Mouse (Mus musculus) MN1 (cell line): ENCODE measurements at regions not wholly inside any gene's neighbourhood (a gene's known extent, or its start where the extent isn't known, plus 50 kb on each side); places are given as distances from the start of the nearest gene placed in this dataset.

Experiments used
- DNase-seq: peaks from one replicate; pipeline ENCODE4 v3.0.0-alpha.2; 2016; ENCODE audit warnings: low spot score

DNA sequence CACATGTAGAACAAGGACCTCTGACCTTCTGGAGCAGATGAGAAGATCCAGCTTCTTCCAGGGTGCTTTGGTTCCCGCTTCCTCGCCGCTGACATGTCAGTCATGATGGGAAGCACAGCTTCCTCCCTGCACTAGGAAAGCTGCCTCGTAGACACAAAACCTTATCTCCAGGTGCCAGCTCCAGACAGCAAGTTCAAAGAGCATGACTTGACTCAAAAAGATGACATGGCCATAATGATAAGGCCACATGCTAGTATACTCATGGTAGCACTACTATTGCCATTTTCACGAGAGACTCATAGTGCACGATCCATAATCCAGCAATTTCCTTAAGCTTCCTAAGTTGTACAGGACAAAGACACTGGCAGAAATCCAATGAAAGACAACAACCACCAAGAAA lies 272.1 kb downstream of the Gm9195 start:
- no peak for DNase-seq

- no peak for DNase-seq
Measured at GRCm38 (mm10) chr14:72200307-72200706, 291.3 kb downstream of the Gm9195 start.

DNA sequence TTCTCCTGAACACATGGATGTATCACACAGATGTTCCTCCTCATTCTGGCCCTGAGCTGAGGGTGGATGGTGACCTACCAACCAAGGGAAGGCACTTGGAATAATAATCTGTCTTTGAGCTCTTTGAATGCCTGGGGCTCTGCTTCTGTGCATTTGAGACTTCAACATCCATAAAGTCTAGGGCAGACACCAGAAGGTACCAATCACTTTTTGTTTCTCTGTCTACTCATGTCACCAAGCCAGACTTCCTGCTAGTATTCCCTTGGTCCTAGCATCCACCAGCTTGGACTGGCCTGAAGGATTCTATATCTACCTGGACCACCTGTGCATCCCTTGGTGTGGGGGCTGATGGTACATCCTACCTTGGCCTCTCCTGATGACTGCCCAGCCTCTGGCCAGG lies 291.7 kb downstream of the Gm9195 start:
- no peak for DNase-seq

GRCm38 (mm10) chr14:72197972-72198371 lies 293.7 kb downstream of the Gm9195 start:
- no peak for DNase-seq

- DNase-seq = peak; percentile 45
Measured at GRCm38 (mm10) chr14:72187329-72187984, 304.2 kb downstream of the Gm9195 start.

DNA sequence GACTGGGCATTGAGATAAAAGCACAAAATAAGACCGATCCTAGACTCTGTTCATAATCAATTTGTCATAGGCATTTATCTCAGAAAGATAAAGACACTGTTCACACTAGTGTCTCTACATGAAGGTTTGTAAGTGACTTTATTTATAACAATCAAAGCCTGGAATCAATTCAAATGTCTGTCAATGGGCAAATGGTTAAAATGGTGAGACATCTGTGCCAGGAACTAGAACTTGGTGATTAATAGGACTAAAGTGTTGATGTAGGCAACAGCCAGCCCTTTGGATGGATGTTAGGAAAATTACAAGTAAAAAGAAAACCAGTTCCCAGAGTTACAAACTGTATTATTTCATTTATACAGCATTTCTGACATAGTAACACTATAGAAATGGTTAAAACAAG lies 315.9 kb downstream of the Gm9195 start:
- no peak for DNase-seq

GRCm38 (mm10) chr14:72172549-72173405 lies 318.9 kb downstream of the Gm9195 start:
- no peak for DNase-seq

GRCm38 (mm10) chr14:72171777-72172176 lies 319.9 kb downstream of the Gm9195 start:
- DNase-seq = no peak

GRCm38 (mm10) chr14:72158537-72159323 lies 332.9 kb downstream of the Gm9195 start:
- peak; percentile 20 for DNase-seq

DNA sequence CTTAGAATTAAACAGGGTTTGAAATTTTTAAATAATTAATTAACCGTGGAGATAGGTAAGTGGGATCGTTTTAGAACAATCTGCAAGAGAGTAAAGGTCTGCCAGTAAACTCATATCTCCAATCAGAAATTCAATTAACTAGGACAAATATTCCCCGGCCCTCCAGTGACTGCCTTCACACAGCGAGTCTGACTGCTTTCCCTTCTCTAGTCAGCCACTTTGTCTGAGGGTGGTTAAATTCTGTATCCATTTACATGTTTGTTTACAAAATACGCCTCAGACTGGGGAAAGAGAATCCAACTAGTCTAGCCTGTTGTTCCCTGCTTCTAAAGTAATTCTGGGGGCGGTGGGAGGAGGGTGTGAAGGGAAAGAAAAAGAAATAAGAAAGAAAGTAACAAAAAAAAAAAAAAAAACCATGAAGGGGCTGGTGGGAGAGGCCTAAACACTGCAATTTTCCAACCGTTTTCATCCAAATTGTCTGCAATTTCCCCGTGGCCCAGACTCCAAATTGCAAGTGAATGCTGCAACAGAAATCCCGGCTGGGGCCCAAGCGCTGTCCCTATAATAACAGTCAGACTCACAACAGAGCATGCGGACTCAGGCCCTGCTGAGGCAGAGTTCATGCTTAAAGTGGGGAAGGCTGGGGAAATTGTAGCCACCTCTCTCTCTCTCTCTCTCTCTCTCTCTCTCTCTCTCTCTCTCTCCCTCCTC lies 336.3 kb downstream of the Gm9195 start:
- peak; percentile 17 for DNase-seq

DNA sequence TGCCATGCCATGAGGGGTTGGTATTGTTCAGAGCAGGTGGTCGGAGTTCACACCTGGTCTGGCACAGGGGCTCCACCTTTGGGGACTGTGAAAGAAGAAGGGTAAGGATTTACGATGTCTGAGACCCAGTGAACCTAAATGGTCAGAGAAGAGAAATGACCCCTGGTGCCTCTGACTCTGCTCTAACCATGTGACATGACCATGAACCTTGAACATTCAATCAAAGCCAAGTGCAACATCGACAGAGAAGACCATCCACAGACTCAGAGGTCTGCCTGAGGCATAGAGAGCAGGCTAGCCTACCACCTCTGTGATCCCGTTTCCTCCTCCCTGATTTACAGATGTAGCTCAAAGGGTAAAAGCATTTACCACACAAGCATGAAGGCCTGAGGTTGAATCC lies 340.0 kb downstream of the Gm9195 start:
- DNase-seq = no peak

GRCm38 (mm10) chr14:72149463-72149862 lies 342.2 kb downstream of the Gm9195 start:
- peak; percentile 77 for DNase-seq

GRCm38 (mm10) chr14:72148886-72149285 lies 342.8 kb downstream of the Gm9195 start:
- peak; percentile 26 for DNase-seq

DNA sequence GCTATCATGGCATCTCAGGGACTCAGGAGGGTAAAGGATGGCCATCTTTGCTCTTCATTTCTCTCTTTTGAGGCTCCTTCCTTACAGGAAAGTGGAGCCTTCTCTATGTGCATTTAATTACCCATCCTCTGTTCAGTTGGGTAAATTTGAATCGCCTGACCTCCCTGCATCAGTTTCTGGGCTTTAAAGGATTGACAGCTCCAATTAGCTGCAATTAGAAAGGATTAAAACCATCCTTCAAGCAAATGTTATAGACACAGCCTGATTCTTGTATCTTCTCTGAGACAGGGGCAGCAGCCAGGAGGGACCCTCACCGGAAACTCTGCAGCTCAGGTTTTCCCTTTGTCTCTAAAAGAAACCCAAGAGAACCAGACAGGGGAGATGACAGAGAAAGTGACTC lies 345.3 kb downstream of the Gm9195 start:
- no peak for DNase-seq

DNA sequence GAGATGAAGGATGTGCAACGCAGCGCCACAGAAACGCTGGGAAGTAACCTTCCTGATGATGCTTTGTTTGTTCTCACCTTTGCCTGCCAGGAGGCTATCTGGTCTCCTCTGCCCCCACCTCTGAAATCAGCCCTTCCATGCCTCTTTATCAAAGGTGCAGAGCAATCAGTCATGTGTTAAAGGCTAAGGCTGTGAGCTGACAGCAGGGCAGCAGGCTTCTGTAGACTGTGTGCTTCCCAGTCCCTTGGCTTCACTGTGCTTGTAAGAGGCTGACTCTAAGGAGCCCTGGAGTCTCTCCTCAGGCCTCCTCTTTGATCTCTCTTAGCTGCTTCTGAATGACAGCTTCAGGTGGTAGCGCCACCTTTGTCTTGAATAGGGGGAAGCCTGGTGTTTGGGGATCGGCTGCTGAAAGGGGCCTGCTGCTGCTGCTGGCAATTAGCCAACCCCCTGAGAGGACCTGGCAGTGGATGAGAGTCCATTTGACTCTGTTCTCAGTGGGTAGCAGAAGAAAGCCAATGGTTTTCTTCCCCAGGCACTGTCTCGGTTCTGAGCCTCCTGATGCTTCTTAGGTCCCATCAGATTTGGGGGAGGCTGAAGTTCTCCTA lies 348.7 kb downstream of the Gm9195 start:
- no peak for DNase-seq

- no peak for DNase-seq
Measured at GRCm38 (mm10) chr14:72141136-72141535, 350.5 kb downstream of the Gm9195 start.

DNA sequence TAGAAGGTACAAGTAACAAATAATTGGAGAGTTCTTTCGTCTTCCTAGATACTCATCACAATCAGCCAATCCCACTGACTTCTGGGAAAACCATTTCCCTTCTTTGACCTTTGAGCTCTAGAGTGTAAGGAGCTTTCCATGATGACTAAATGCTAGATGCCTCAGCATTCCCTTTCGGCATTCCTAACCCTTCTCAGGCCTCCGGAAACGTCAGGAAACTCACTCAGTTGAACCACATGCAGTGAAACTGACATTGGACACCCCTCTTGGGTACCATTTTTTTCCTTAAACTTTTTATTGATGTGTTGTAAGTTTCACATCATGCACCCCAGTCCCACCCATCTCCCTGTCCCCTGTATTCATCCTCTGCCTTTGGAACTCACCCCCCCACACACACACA lies 361.5 kb downstream of the Gm9195 start:
- no peak for DNase-seq

GRCm38 (mm10) chr14:72121786-72122185 lies 369.9 kb downstream of the Gm9195 start:
- no peak for DNase-seq

- no peak for DNase-seq
Measured at GRCm38 (mm10) chr14:72121006-72121405, 370.6 kb downstream of the Gm9195 start.

GRCm38 (mm10) chr14:72116842-72117241 lies 374.8 kb downstream of the Gm9195 start:
- peak; percentile 40 for DNase-seq

DNA sequence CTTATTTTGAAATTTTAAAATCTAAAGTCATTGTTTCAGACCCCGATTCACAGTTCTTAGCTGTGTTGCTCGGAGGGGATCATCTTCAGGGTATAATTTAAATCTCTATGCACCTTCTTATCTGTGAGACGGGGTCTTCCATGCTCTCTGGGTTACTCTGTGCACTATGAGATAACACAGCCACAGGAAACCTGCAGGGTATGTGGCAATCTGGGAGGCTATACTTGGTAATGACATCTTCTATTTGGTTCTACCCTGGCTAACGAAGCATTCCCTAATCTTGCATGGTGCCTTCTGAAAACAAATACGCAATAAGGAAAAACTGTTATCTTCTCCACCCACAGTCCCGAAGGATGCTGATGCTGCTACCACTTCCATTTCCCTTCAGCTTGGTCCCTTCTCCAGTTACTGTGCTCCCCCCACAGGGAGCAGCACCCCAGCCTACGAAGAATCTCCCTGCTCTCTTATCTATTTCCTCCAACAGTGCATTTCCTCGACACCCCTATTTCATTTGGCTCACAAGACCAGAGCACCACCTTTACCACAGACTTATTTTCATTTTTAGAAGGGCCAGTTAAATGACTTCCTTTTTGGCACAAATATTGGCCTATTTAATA lies 378.2 kb downstream of the Gm9195 start:
- no peak for DNase-seq
